Mouse (Mus musculus) myocyte (in vitro differentiated cells): ENCODE measurements at regions not wholly inside any gene's neighbourhood (a gene's known extent, or its start where the extent isn't known, plus 50 kb on each side); places are given as distances from the start of the nearest gene placed in this dataset.

ENCODE experiments used
- H3K27me3 ChIP-seq: one replicate; pipeline ENCODE4 v1.6.1; 2011; ENCODE audit not compliant: control insufficient read depth, insufficient read depth, insufficient read length
- H3K36me3 ChIP-seq: one replicate; pipeline ENCODE4 v1.6.1; 2011; ENCODE audit not compliant: control insufficient read depth, insufficient read depth
- H3K4me2 ChIP-seq: one replicate; pipeline ENCODE4 v1.6.1; 2011; ENCODE audit warnings: low read depth, control low read depth
- H3K4me3 ChIP-seq: one replicate; pipeline ENCODE4 v1.5.1; 2011; ENCODE audit warnings: mild to moderate bottlenecking, control low read depth, moderate library complexity
- H3K79me2 ChIP-seq: one replicate; pipeline ENCODE4 v1.6.1; 2011; ENCODE audit not compliant: control insufficient read depth, insufficient read depth
- H3ac ChIP-seq: one replicate; pipeline ENCODE4 v1.6.1; 2011; ENCODE audit not compliant: control insufficient read depth, insufficient read length
- CEBPB ChIP-seq: IDR thresholded peaks from 2 replicates; pipeline ENCODE4 v1.6.1; 2011; ENCODE audit warnings: mild to moderate bottlenecking, moderate library complexity; ENCODE audit not compliant: poor library complexity, insufficient read depth, severe bottlenecking
- E2F4 ChIP-seq: IDR thresholded peaks from one replicate; pipeline ENCODE4 v1.6.1; 2011; ENCODE audit warnings: mild to moderate bottlenecking, control low read depth, moderate library complexity; ENCODE audit not compliant: insufficient read depth
- MAX ChIP-seq: IDR thresholded peaks from one replicate; pipeline ENCODE4 v1.6.1; 2011; ENCODE audit warnings: low read depth, mild to moderate bottlenecking, control low read depth
- MYOD1 ChIP-seq, 3 experiments: IDR thresholded peaks; one replicate each; pipeline ENCODE4 v1.6.1; 2011; ENCODE audit warnings: control low read depth in 2 of 3, low read depth in 2 of 3, mild to moderate bottlenecking in 2 of 3, moderate library complexity in 1 of 3; ENCODE audit not compliant: insufficient read length in 2 of 3, control insufficient read depth in 1 of 3
- MYOG ChIP-seq, 3 experiments: IDR thresholded peaks; one replicate each; pipeline ENCODE4 v1.6.1; 2011; ENCODE audit warnings: control low read depth in 2 of 3, low read depth in 2 of 3, mild to moderate bottlenecking in 2 of 3; ENCODE audit not compliant: insufficient read length in 2 of 3, control insufficient read depth in 1 of 3, insufficient read depth in 1 of 3
- POLR2A ChIP-seq: IDR thresholded peaks from one replicate; pipeline ENCODE4 v1.6.1; 2011; ENCODE audit warnings: low read depth, mild to moderate bottlenecking, control low read depth, moderate library complexity; ENCODE audit not compliant: insufficient read length
- POLR2AphosphoS2 ChIP-seq: IDR thresholded peaks from one replicate; pipeline ENCODE4 v1.6.1; 2011; ENCODE audit warnings: low read depth, control low read depth; ENCODE audit not compliant: insufficient read length
- REST ChIP-seq: IDR thresholded peaks from one replicate; pipeline ENCODE4 v1.6.1; 2011; ENCODE audit warnings: mild to moderate bottlenecking, control low read depth, moderate library complexity; ENCODE audit not compliant: insufficient read depth, insufficient read length
- SRF ChIP-seq: IDR thresholded peaks from one replicate; pipeline ENCODE4 v1.6.1; 2011; ENCODE audit warnings: low read depth; ENCODE audit not compliant: control insufficient read depth, insufficient read length
- TCF12 ChIP-seq: IDR thresholded peaks from one replicate; pipeline ENCODE4 v1.6.1; 2011; ENCODE audit warnings: mild to moderate bottlenecking, control low read depth; ENCODE audit not compliant: poor library complexity, insufficient read depth, severe bottlenecking
- TCF3 ChIP-seq: IDR thresholded peaks from one replicate; pipeline ENCODE4 v1.6.1; 2011; ENCODE audit warnings: low read depth, control low read depth; ENCODE audit not compliant: insufficient read length
- USF1 ChIP-seq: IDR thresholded peaks from one replicate; pipeline ENCODE4 v1.6.1; 2011; ENCODE audit warnings: low read depth, mild to moderate bottlenecking, control low read depth, moderate library complexity

DNA sequence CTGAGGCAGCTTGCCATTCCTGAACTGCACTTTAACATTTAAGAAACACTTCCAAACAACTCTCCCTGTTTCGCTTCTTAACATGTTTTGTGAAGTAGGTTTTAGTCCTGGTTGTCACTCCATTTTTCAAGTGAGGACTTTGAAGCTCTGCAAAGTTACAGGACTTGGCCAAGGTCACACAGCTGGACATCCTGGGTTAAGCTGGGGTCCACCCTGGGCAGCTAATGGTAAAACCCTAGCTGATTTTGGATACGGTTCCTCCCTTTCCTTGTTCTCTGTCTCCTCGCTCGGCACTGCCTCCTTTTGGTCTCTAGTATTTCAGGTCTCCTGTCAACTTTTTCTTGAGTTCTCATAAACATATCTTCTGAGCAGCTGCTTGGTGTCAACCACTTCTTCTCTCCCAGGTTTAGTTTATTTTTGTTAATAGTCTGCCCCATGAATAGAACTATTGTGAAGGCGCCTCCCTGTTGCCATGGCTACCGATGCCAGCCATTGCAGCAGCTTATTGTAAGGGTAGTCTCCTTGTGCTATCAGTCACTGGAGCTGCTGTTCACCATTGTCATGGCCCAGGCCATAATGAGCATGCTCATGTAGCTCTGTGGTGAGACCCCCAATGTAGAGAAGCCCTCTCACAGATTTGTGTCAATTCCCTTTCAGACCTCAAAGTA lies 292.5 kb downstream of the Tmem38b start:
- TF ChIP-seq E2F4 (no peak), MYOD1 (IDR thresholded peaks at IDR 0.05; ENCODE audit: control insufficient read depth in 1 of 3, insufficient read length in 2 of 3, low read depth in 2 of 3) (no peak), MYOG (IDR thresholded peaks at IDR 0.05; ENCODE audit: control insufficient read depth in 1 of 3, insufficient read depth in 1 of 3, insufficient read length in 2 of 3, low read depth in 2 of 3) (no peak), MAX (no peak), TCF3 (no peak), USF1 (no peak), POLR2A (no peak), REST (no peak), CEBPB (no peak), TCF12 (no peak), SRF (no peak), POLR2AphosphoS2 (no peak)
- H3K79me2 ChIP-seq = no peaks in the 10 kb centered on the region

DNA sequence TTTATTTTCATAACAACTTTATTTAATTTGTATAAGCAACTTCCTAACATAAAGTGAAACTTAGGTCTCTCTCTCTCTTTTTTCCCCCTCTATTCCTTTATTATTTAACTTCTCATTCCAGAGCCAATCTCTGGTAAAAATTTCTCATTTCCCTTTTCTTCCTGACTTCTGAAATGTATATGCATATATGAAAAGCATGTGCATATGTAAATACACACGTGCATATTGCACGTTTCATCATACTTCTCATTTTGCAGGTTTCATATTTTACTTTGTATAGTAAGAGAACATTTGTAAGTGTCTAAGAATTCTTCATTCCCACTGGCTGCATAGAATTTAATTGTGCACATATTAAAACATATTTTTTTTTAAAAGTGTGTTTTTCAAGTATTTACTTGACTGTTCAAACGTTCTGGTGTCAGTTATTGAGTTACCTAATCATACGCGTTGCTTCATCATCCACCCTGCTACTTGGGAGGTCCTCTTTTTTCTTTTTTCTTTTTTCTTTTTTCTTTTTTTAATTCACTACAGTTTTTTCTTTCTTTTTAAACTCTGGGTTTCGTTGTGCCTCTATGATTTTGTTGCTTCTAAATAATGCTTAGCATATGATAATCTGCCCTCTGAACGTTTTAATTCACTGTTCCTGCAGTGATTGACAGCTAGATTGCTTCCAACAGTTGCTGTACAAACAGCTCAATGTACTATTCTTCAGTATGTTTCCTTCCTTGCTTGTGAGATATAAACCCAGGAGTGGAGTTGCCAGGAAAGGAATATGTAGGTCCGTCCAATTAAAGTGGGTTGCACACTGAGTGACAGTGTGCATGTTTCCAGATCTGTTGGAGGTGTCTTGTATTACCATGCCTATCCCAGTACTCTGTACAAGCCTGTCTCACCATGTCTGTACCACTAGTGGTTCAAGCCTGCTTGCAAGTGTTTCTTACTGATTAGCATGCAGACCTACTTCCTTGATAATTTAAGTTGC lies 303.2 kb downstream of the Tmem38b start:
- H3K4me2 ChIP-seq = no peak overlapping the region
- H3ac ChIP-seq = no peak overlapping the region
- H3K79me2 ChIP-seq = no peaks in the 10 kb centered on the region
- TF ChIP-seq MYOD1 (IDR thresholded peaks at IDR 0.05; ENCODE audit: control insufficient read depth in 1 of 3, insufficient read length in 2 of 3, low read depth in 2 of 3) (no peak), REST (no peak), TCF3 (no peak), USF1 (no peak), SRF (no peak), POLR2AphosphoS2 (no peak), TCF12 (no peak), CEBPB (no peak), MAX (no peak), E2F4 (no peak), POLR2A (no peak), MYOG (IDR thresholded peaks at IDR 0.05; ENCODE audit: control insufficient read depth in 1 of 3, insufficient read depth in 1 of 3, insufficient read length in 2 of 3, low read depth in 2 of 3) (no peak)
- no peak overlapping the region for H3K4me3 ChIP-seq
- no peaks in the 10 kb centered on the region for H3K36me3 ChIP-seq
- no peaks in the 10 kb centered on the region for H3K27me3 ChIP-seq

More for the DNA sequence above, 292.5 kb downstream of the Tmem38b start:
- H3K4me3 ChIP-seq = no peak overlapping the region
- no peak overlapping the region for H3ac ChIP-seq
- no peaks in the 10 kb centered on the region for H3K27me3 ChIP-seq
- no peaks in the 10 kb centered on the region for H3K36me3 ChIP-seq
- no peak overlapping the region for H3K4me2 ChIP-seq

DNA sequence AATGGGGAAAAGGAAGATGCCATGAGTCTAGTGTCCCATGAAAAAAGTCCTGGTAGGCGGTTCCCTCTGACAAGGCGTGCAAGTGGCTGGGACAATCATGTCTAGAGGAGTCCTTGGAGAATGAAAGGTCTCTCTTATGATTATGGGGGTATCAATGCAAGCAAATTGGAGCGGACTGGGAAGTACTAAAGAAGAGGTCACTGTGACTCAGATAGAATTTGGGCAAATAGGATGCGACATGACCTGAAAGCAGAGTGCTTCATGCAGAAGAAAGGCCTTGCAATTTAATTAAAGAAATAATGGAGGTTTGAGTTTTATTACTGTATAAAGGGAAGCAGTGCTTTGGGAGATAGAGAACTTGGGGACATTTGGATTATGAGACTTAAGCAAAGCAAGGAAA lies 330.3 kb downstream of the Tmem38b start:
- TF ChIP-seq POLR2A (no peak), E2F4 (no peak), USF1 (no peak), SRF (no peak), MYOG (IDR thresholded peaks at IDR 0.05; ENCODE audit: control insufficient read depth in 1 of 3, insufficient read depth in 1 of 3, insufficient read length in 2 of 3, low read depth in 2 of 3) (no peak)

DNA sequence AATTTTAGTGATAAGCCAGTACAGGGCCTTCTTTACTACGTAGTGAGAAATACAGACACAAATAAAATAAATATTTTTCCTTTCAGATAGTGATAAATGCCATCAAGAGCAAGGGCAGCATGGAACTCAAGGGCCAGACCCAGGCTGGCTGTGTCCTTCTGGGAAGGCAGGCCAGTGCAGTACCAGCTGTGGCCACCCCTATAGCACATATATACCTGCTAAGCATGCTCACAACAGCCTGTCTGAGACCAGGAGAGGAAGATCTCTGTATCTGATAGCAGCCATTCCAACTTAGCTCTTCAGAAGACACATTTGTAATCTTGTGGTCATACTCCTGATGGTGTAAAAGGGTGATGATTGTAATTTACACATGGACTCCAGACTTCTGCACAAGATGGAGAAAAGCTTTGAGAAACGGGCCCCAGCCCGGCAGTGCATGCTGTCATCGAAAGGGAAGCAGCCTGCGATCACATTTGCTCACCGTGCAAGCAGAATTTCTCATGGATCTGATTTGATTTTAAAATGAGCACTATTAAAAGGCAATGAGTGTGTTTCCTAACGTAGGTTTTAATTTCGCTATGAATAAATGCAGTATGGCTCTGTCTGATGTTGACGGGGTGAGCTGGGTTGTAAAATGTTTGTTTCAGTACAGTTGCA lies 335.6 kb downstream of the Tmem38b start:
- TF ChIP-seq CEBPB (no peak), MYOD1 (IDR thresholded peaks at IDR 0.05; ENCODE audit: control insufficient read depth in 1 of 3, insufficient read length in 2 of 3, low read depth in 2 of 3) (no peak), POLR2AphosphoS2 (no peak), TCF12 (no peak), TCF3 (no peak), MYOG (IDR thresholded peaks at IDR 0.05; ENCODE audit: control insufficient read depth in 1 of 3, insufficient read depth in 1 of 3, insufficient read length in 2 of 3, low read depth in 2 of 3) (no peak), USF1 (no peak), SRF (no peak), REST (no peak), E2F4 (no peak), POLR2A (no peak), MAX (no peak)
- H3ac ChIP-seq = no peak overlapping the region
- no peaks in the 10 kb centered on the region for H3K27me3 ChIP-seq
- H3K4me2 ChIP-seq = no peak overlapping the region
- H3K36me3 ChIP-seq = no peaks in the 10 kb centered on the region
- no peaks in the 10 kb centered on the region for H3K79me2 ChIP-seq
- no peak overlapping the region for H3K4me3 ChIP-seq

More for the DNA sequence above, 330.3 kb downstream of the Tmem38b start:
- no peak overlapping the region for H3K4me3 ChIP-seq
- no peak overlapping the region for H3K4me2 ChIP-seq
- no peaks in the 10 kb centered on the region for H3K27me3 ChIP-seq
- H3K79me2 ChIP-seq = no peaks in the 10 kb centered on the region
- no peak overlapping the region for H3ac ChIP-seq
- no peaks in the 10 kb centered on the region for H3K36me3 ChIP-seq
